Mouse (Mus musculus): Measurements from ENCODE around the gene Hephl1.

DNA sequence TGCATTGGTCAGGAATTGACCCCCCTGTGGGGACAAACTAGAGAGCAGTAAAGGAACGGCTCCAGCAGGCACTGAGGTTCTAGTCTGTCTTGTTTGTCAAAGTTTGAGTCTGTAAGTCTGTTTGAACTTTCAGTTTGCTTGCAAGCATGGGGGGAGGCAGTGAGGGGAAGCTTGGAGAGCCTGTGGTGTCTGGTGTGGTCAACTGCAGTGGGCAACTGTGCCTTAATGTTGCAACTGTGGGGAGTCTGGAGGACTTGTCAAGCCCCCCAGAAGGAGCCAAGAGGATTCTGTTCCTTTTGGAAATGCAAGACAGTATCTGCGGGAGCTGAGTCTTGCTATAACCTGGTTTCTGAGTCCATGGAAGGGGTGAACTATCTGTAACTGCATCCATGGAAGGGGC is 4.3 kb upstream of the Hephl1 start:
- TF ChIP-seq EP300 (IDR thresholded peaks at IDR 0.05; ENCODE audit: low read length), result no peak
- no peak for TF ChIP-seq POLR2A (IDR thresholded peaks at IDR 0.05; ENCODE audit: low read depth, low read length)
- no peak for TF ChIP-seq SMC3 (IDR thresholded peaks at IDR 0.05; ENCODE audit: low read depth, low read length)
- no peak for TF ChIP-seq UBTF (IDR thresholded peaks at IDR 0.05; ENCODE audit: low read depth, low read length)
- no peak for TF ChIP-seq JUND (conservative IDR thresholded peaks at IDR 0.05; ENCODE audit: low read depth, low read length)
